Mouse (Mus musculus) forebrain, postnatal 0 days (tissue): ENCODE measurements around the gene Rnf181. TPM values are rescaled to one million over a fixed set of nuclear protein-coding genes. Genes with fewer than 3 reads are reported as not detected.

Experiments
- ATAC-seq: fragments of 200-750 bp; cut with Nextera tagmentation; 2 replicates; pipeline ENCODE4 v1.8.0; 2017; ENCODE audit warnings: mild to moderate bottlenecking, moderate library complexity
- DNase-seq: peaks from one replicate; pipeline ENCODE4 v3.0.0-alpha.2; 2015
- H3K27ac ChIP-seq: fragments of 300-500 bp; sonication (generic); 2 replicates; pipeline ENCODE4 v1.5.1; 2014; ENCODE audit warnings: low read depth, mild to moderate bottlenecking, antibody characterized with exemption, low read length, moderate library complexity, mixed read lengths
- H3K27me3 ChIP-seq: fragments of 300-500 bp; sonication (generic); 2 replicates; pipeline ENCODE4 v1.6.1; 2014; ENCODE audit warnings: mild to moderate bottlenecking, low read length, mixed read lengths; ENCODE audit not compliant: insufficient read depth
- H3K36me3 ChIP-seq: fragments of 300-500 bp; sonication (generic); 2 replicates; pipeline ENCODE4 v1.6.1; 2014; ENCODE audit warnings: mild to moderate bottlenecking, moderate library complexity; ENCODE audit not compliant: insufficient read depth
- H3K4me1 ChIP-seq: fragments of 300-500 bp; sonication (generic); 2 replicates; pipeline ENCODE4 v1.6.1; 2014; ENCODE audit warnings: antibody characterized with exemption; ENCODE audit not compliant: insufficient read depth
- H3K4me2 ChIP-seq: fragments of 300-500 bp; sonication (generic); 2 replicates; pipeline ENCODE4 v1.6.1; 2014; ENCODE audit warnings: low read depth, mild to moderate bottlenecking, moderate library complexity
- H3K4me3 ChIP-seq: fragments of 300-500 bp; sonication (generic); 2 replicates; pipeline ENCODE4 v1.5.1; 2014; ENCODE audit warnings: low read depth, low read length, mixed read lengths
- H3K9ac ChIP-seq: fragments of 300-500 bp; sonication (generic); 2 replicates; pipeline ENCODE4 v1.6.1; 2014; ENCODE audit warnings: mild to moderate bottlenecking
- H3K9me3 ChIP-seq: fragments of 300-500 bp; sonication (generic); 2 replicates; pipeline ENCODE4 v1.6.1; 2016; ENCODE audit warnings: low read length
- CTCF ChIP-seq: sonication (generic); IDR thresholded peaks from 2 replicates; pipeline ENCODE4 v1.5.1; 2016; ENCODE audit warnings: antibody characterized with exemption, control low read depth, low read depth
- WGBS: fragments of 180-500 bp; shearing (Covaris S2); extraction: QIAGEN DNeasy Blood & Tissue Kit; methylation state at CpG from one replicate; pipeline ENCODE4 v1.1.7; 2014; 5-methylcytosine and 5-hydroxymethylcytosine counted together
- polyA plus RNA-seq: library from polyadenylated mRNA; unstranded; fragments of >200 nt; fragmentation: Nextera tagmentation; extraction: Ambion mirVana; gene quantifications from 2 replicates; pipeline ENCODE4 v1.2.1, GENCODE M21; 2015
- total RNA-seq: library from RNA; depleted of rRNA; stranded (reverse); fragments of >200 nt; gene quantifications from 2 replicates; pipeline ENCODE4 v1.2.3, GENCODE M21; 2014

The Rnf181 gene
- total and polyA plus RNA-seq, 2 experiments from 2014 or later: 76.3 to 117 TPM

- Histone ChIP-seq H3K9ac (no peak overlapping the region), H3K36me3 (no peaks in the 10 kb centered on the region), H3K4me1 (no peaks in the 10 kb centered on the region), H3K27ac (no peak overlapping the region), H3K4me2 (no peak overlapping the region), H3K4me3 (no peak overlapping the region), H3K9me3 (no peaks in the 10 kb centered on the region), H3K27me3 (no peaks in the 10 kb centered on the region)
- 86% methylated on average over 8 of the region's 8 CpGs for WGBS
- DNase-seq: no peak
- no peak for TF ChIP-seq CTCF
- ATAC-seq: no peak
These were observed 11.9 kb upstream of the Rnf181 start for GRCm38 (mm10) chr6:72378510-72379234.

GRCm38 (mm10) chr6:72374820-72375563 lies 8.2 kb upstream of the Rnf181 start:
- DNase-seq: no peak
- Histone ChIP-seq H3K4me2 (no peak overlapping the region), H3K4me3 (no peak overlapping the region), H3K36me3 (no peaks in the 10 kb centered on the region), H3K9me3 (no peaks in the 10 kb centered on the region), H3K27ac (no peak overlapping the region), H3K4me1 (no peaks in the 10 kb centered on the region), H3K9ac (no peak overlapping the region), H3K27me3 (no peaks in the 10 kb centered on the region)
- no peak for TF ChIP-seq CTCF
- WGBS: 81% methylated on average over 15 of the region's 15 CpGs
- no peak for ATAC-seq

GRCm38 (mm10) chr6:72374206-72374605 lies 7.5 kb upstream of the Rnf181 start:
- no peak overlapping the region for H3K4me3 ChIP-seq
- no peak for ATAC-seq
- no peaks in the 10 kb centered on the region for H3K27me3 ChIP-seq
- H3K4me2 ChIP-seq: no peak overlapping the region
- no peak overlapping the region for H3K9ac ChIP-seq
- no peak overlapping the region for H3K27ac ChIP-seq
- H3K9me3 ChIP-seq: no peaks in the 10 kb centered on the region
- TF ChIP-seq CTCF: no peak
- H3K36me3 ChIP-seq: no peaks in the 10 kb centered on the region
- 68% methylated on average over 7 of the region's 7 CpGs for WGBS
- H3K4me1 ChIP-seq: no peaks in the 10 kb centered on the region
- DNase-seq: no peak

GRCm38 (mm10) chr6:72373184-72373583 lies 6.4 kb upstream of the Rnf181 start:
- Histone ChIP-seq H3K9ac (no peak overlapping the region), H3K27ac (no peak overlapping the region), H3K27me3 (no peaks in the 10 kb centered on the region), H3K36me3 (no peaks in the 10 kb centered on the region), H3K4me1 (no peaks in the 10 kb centered on the region), H3K9me3 (no peaks in the 10 kb centered on the region), H3K4me3 (no peak overlapping the region), H3K4me2 (no peak overlapping the region)
- DNase-seq (no peak), ATAC-seq (no peak)
- no peak for TF ChIP-seq CTCF
- WGBS: 82% methylated on average over 4 of the region's 4 CpGs

GRCm38 (mm10) chr6:72371571-72371970 lies 4.8 kb upstream of the Rnf181 start:
- H3K4me3 ChIP-seq: no peak overlapping the region
- no peak for TF ChIP-seq CTCF
- H3K4me2 ChIP-seq: no peak overlapping the region
- 34% methylated on average over 1 of the region's 1 CpGs for WGBS
- no peak overlapping the region for H3K27ac ChIP-seq
- H3K4me1 ChIP-seq: no peaks in the 10 kb centered on the region
- no peak for DNase-seq
- H3K9me3 ChIP-seq: no peaks in the 10 kb centered on the region
- no peaks in the 10 kb centered on the region for H3K27me3 ChIP-seq
- ATAC-seq: no peak
- H3K36me3 ChIP-seq: no peaks in the 10 kb centered on the region
- H3K9ac ChIP-seq: no peak overlapping the region

GRCm38 (mm10) chr6:72371147-72371546 lies 4.4 kb upstream of the Rnf181 start:
- 48% methylated on average over 5 of the region's 5 CpGs for WGBS
- Histone ChIP-seq H3K27me3 (no peaks in the 10 kb centered on the region), H3K36me3 (no peaks in the 10 kb centered on the region), H3K4me3 (no peak overlapping the region), H3K4me1 (no peaks in the 10 kb centered on the region), H3K9me3 (no peaks in the 10 kb centered on the region), H3K9ac (no peak overlapping the region), H3K27ac (no peak overlapping the region), H3K4me2 (no peak overlapping the region)
- ATAC-seq (peak; percentile 51), DNase-seq (no peak)
- no peak for TF ChIP-seq CTCF

GRCm38 (mm10) chr6:72370091-72370490 lies 3.3 kb upstream of the Rnf181 start:
- 83% methylated on average over 12 of the region's 12 CpGs for whole genome bisulfite sequencing
- no peak overlapping the region for H3K27ac ChIP-seq
- no peaks in the 10 kb centered on the region for H3K4me1 ChIP-seq
- no peaks in the 10 kb centered on the region for H3K36me3 ChIP-seq
- no peaks in the 10 kb centered on the region for H3K9me3 ChIP-seq
- DNase-seq: no peak
- no peak for ATAC-seq
- no peak overlapping the region for H3K4me2 ChIP-seq
- no peak overlapping the region for H3K4me3 ChIP-seq
- no peaks in the 10 kb centered on the region for H3K27me3 ChIP-seq
- TF ChIP-seq CTCF: no peak
- H3K9ac ChIP-seq: no peak overlapping the region
